Mouse (Mus musculus) ES-E14 (cell line): ENCODE measurements around the gene Bloc1s6.

ENCODE experiments used
- HCFC1 ChIP-seq: IDR thresholded peaks from 2 replicates; pipeline ENCODE4 v1.6.1; 2012; ENCODE audit warnings: low read length, inconsistent platforms, borderline replicate concordance; ENCODE audit not compliant: insufficient read depth
- MAFK ChIP-seq: IDR thresholded peaks from 2 replicates; pipeline ENCODE4 v1.6.1; 2014; ENCODE audit warnings: mild to moderate bottlenecking, low read depth, low read length, inconsistent platforms; ENCODE audit not compliant: insufficient read depth
- ZC3H11A ChIP-seq: IDR thresholded peaks from 2 replicates; pipeline ENCODE4 v1.6.1; 2012; ENCODE audit warnings: low read depth, mild to moderate bottlenecking, inconsistent platforms, low read length, borderline replicate concordance

GRCm38 (mm10) chr2:122789730-122790129 lies 51.4 kb downstream of the Bloc1s6 start:
- TF ChIP-seq ZC3H11A (no peak), HCFC1 (no peak), MAFK (no peak)
